Comparison of ENCODE assay signal across 32 mouse cellular contexts in the genomic region with DNA sequence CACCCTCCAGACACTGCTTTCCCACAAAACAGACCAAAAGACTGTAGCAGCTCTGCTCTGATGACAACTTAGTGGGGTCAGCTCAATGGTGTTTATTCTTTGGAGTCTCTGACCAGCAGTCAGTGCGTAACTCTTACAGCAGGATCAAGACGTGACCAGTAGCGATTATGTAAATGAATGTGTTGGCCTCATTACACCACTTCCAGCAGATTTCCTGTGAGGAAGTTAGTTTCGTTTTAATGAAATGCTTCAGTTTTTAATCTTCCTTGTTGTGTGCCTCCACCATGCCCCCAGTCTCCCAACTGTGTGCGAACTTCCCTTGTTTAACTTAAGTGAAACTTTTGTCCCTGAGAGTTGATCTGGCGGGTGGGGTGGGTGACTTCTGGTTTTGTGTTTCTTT. TPM values are rescaled to one million over a fixed set of nuclear protein-coding genes. Genes with fewer than 3 reads are reported as not detected.
A peak's percentile ranks its signal among the peaks of the same experiment; 100 is the strongest.
DNase-seq lines count a peak whose midpoint lies in the region; ATAC-seq lines count a peak whose summit lies in the region.
"Had no signal": no experiment of that assay in that cellular context is flagged by ENCODE, and none has a peak within 500 bp of the region (broad histone marks: within the 10 kb centered on the region; RNA-seq: fewer than 3 reads in every experiment).

No protein-coding gene starts in this region.

- DNase-seq in kidney, adult 9 months: peak; percentile 16
- DNase-seq in neural tube, embryonic 10.5 days (ENCODE audit: extremely low spot score, low spot score): no peak
- no peak for DNase-seq in layer of hippocampus, postnatal 36 days
- DNase-seq: adrenal gland, adult 8-10 months; cerebellum, adult 11 months; cerebellum, adult 9-10 months; cerebellum, postnatal 36 days; embryo, embryonic 11 days; forebrain, postnatal 0 days; gastrocnemius, postnatal 14 days; heart, adult 11 months; kidney, adult 18-20 months; kidney, postnatal 4 days; left cerebral cortex, postnatal 4 days; lung, embryonic 14.5 days; midbrain, embryonic 14.5 days; right cerebral cortex, adult 18-20 months; thymus, adult 18-20 months; thymus, postnatal 25 days had no signal

- H3K9ac ChIP-seq in kidney, embryonic 16.5 days (replicated peaks; ENCODE audit: low read length): no peak overlapping the region
- no peak overlapping the region for H3K9ac ChIP-seq in neural tube, embryonic 15.5 days (replicated peaks)
- no peak overlapping the region for H3K9ac ChIP-seq in liver, embryonic 16.5 days (ENCODE audit: low read depth, low read length)
- no peak overlapping the region for H3K9ac ChIP-seq in hindbrain, embryonic 16.5 days (ENCODE audit: low read depth, low read length)
- no peak overlapping the region for H3K9ac ChIP-seq in intestine, embryonic 15.5 days
- H3K9ac ChIP-seq: embryonic facial prominence, embryonic 12.5 days; forebrain, postnatal 0 days; heart, embryonic 15.5 days; hindbrain, embryonic 13.5 days; lung, embryonic 14.5 days had no signal

- no peak for ATAC-seq in kidney, embryonic 16.5 days (ENCODE audit: low FRiP score, low TSS enrichment)
- no peak for ATAC-seq in neural tube, embryonic 15.5 days (ENCODE audit: low FRiP score)
- no peak for ATAC-seq in liver, embryonic 16.5 days (ENCODE audit: low read depth)
- ATAC-seq in hindbrain, embryonic 16.5 days: no peak
- no peak for ATAC-seq in intestine, embryonic 15.5 days
- ATAC-seq: CD4-positive, CD25-positive, alpha-beta regulatory T cell, adult 4 months; forebrain, postnatal 0 days had no signal

- peaks cover 34% of the 10 kb centered on the region for H3K36me3 ChIP-seq in kidney, embryonic 16.5 days (ENCODE audit: insufficient read depth, low read length)
- peaks cover 40% of the 10 kb centered on the region for H3K36me3 ChIP-seq in neural tube, embryonic 15.5 days
- H3K36me3 ChIP-seq in liver, embryonic 16.5 days (ENCODE audit: control insufficient read depth, insufficient read depth): peaks cover 18% of the 10 kb centered on the region
- H3K36me3 ChIP-seq in hindbrain, embryonic 16.5 days (ENCODE audit: control insufficient read depth, insufficient read depth, low read length): peaks cover 21% of the 10 kb centered on the region
- H3K36me3 ChIP-seq in intestine, embryonic 15.5 days: peaks cover 33% of the 10 kb centered on the region

- 82% methylated on average over 6 of the region's 6 CpGs for WGBS in kidney, embryonic 16.5 days
- 87% methylated on average over 6 of the region's 6 CpGs for WGBS in neural tube, embryonic 15.5 days
- 65% methylated on average over 6 of the region's 6 CpGs for WGBS in liver, embryonic 16.5 days (ENCODE audit: insufficient replicate concordance)
- 86% methylated on average over 6 of the region's 6 CpGs for WGBS in hindbrain, embryonic 16.5 days
- 79% methylated on average over 6 of the region's 6 CpGs for WGBS in intestine, embryonic 15.5 days

- no peaks in the 10 kb centered on the region for H3K9me3 ChIP-seq in kidney, embryonic 16.5 days (ENCODE audit: low read length)
- no peaks in the 10 kb centered on the region for H3K9me3 ChIP-seq in neural tube, embryonic 15.5 days (replicated peaks)
- H3K9me3 ChIP-seq in liver, embryonic 16.5 days (replicated peaks; ENCODE audit: control insufficient read depth, low read length): no peaks in the 10 kb centered on the region
- no peaks in the 10 kb centered on the region for H3K9me3 ChIP-seq in hindbrain, embryonic 16.5 days (ENCODE audit: control insufficient read depth, low read length)
- no peaks in the 10 kb centered on the region for H3K9me3 ChIP-seq in intestine, embryonic 15.5 days
- H3K9me3 ChIP-seq: embryonic facial prominence, embryonic 12.5 days; forebrain, embryonic 10.5 days; heart, embryonic 10.5 days; heart, embryonic 15.5 days; hindbrain, embryonic 13.5 days had no signal

- no peaks in the 10 kb centered on the region for H3K27me3 ChIP-seq in kidney, embryonic 16.5 days (ENCODE audit: insufficient read depth, low read length)
- no peaks in the 10 kb centered on the region for H3K27me3 ChIP-seq in neural tube, embryonic 15.5 days (replicated peaks)
- H3K27me3 ChIP-seq in liver, embryonic 16.5 days (ENCODE audit: control insufficient read depth, insufficient read depth, low read depth, low read length): no peaks in the 10 kb centered on the region
- H3K27me3 ChIP-seq in hindbrain, embryonic 16.5 days (replicated peaks; ENCODE audit: control insufficient read depth, insufficient read depth, low read length): no peaks in the 10 kb centered on the region
- no peaks in the 10 kb centered on the region for H3K27me3 ChIP-seq in intestine, embryonic 15.5 days (replicated peaks)
- H3K27me3 ChIP-seq: embryonic facial prominence, embryonic 12.5 days; heart, embryonic 15.5 days; hindbrain, embryonic 13.5 days had no signal

- no peak overlapping the region for H3K4me2 ChIP-seq in kidney, embryonic 16.5 days (replicated peaks; ENCODE audit: low read depth, low read length)
- H3K4me2 ChIP-seq in neural tube, embryonic 15.5 days: no peak overlapping the region
- no peak overlapping the region for H3K4me2 ChIP-seq in liver, embryonic 16.5 days (ENCODE audit: low read depth, low read length)
- no peak overlapping the region for H3K4me2 ChIP-seq in hindbrain, embryonic 16.5 days (ENCODE audit: low read length)
- no peak overlapping the region for H3K4me2 ChIP-seq in intestine, embryonic 15.5 days (replicated peaks)
- H3K4me2 ChIP-seq: embryonic facial prominence, embryonic 12.5 days; heart, embryonic 15.5 days; hindbrain, embryonic 13.5 days; lung, embryonic 14.5 days had no signal

- no peak overlapping the region for H3K27ac ChIP-seq in kidney, embryonic 16.5 days (ENCODE audit: low read length)
- 0 out of 2 replicates have a peak overlapping the region, but pooled peaks have one; percentile 15 for H3K27ac ChIP-seq in neural tube, embryonic 15.5 days (replicated peaks)
- H3K27ac ChIP-seq in liver, embryonic 16.5 days (ENCODE audit: low read length): peak overlapping the region; percentile 35; the same call in 1 of the 2 replicates
- no peak overlapping the region for H3K27ac ChIP-seq in hindbrain, embryonic 16.5 days (ENCODE audit: low read depth, low read length)
- H3K27ac ChIP-seq in intestine, embryonic 15.5 days: no peak overlapping the region
- H3K27ac ChIP-seq: embryonic facial prominence, embryonic 12.5 days; forebrain, embryonic 10.5 days; heart, embryonic 10.5 days; heart, embryonic 15.5 days; hindbrain, embryonic 13.5 days; kidney, postnatal 0 days; stomach, postnatal 0 days had no signal

- peaks cover 9% of the 10 kb centered on the region; the same call in 1 of the 2 replicates for H3K4me1 ChIP-seq in kidney, embryonic 16.5 days (ENCODE audit: insufficient read depth, low read length)
- H3K4me1 ChIP-seq in neural tube, embryonic 15.5 days: peaks cover 11% of the 10 kb centered on the region
- H3K4me1 ChIP-seq in liver, embryonic 16.5 days (ENCODE audit: control insufficient read depth, low read depth, low read length): peaks cover 18% of the 10 kb centered on the region
- no peaks in the 10 kb centered on the region; the same call in 1 of the 2 replicates for H3K4me1 ChIP-seq in hindbrain, embryonic 16.5 days (ENCODE audit: control insufficient read depth, insufficient read depth, low read depth, low read length)
- H3K4me1 ChIP-seq in intestine, embryonic 15.5 days (replicated peaks): peaks cover 36% of the 10 kb centered on the region
- H3K4me1 ChIP-seq: embryonic facial prominence, embryonic 12.5 days had no signal

- no peak overlapping the region for H3K4me3 ChIP-seq in kidney, embryonic 16.5 days (ENCODE audit: low read length)
- no peak overlapping the region for H3K4me3 ChIP-seq in neural tube, embryonic 15.5 days (replicated peaks)
- H3K4me3 ChIP-seq in liver, embryonic 16.5 days (ENCODE audit: low read depth, low read length): no peak overlapping the region
- H3K4me3 ChIP-seq in hindbrain, embryonic 16.5 days (ENCODE audit: low read length): no peak overlapping the region
- no peak overlapping the region for H3K4me3 ChIP-seq in intestine, embryonic 15.5 days (replicated peaks)
- H3K4me3 ChIP-seq: embryonic facial prominence, embryonic 12.5 days; forebrain, embryonic 10.5 days; heart, embryonic 10.5 days; heart, embryonic 15.5 days; hindbrain, embryonic 13.5 days had no signal

RNA-seq across cellular contexts. Expression of gene Rprd1b, which starts 48.4 kb away (rescaled TPM):
- polyA plus RNA-seq in kidney, embryonic 16.5 days (2015; fragmentation: Nextera tagmentation; extraction: Ambion mirVana): 44.1 and 49.3 TPM in 2 replicates
- polyA plus RNA-seq in neural tube, embryonic 15.5 days (2015; fragmentation: Nextera tagmentation; extraction: Ambion mirVana): 28.5 and 32.8 TPM in 2 replicates
- polyA plus RNA-seq in liver, embryonic 16.5 days (2015; fragmentation: Nextera tagmentation; extraction: Ambion mirVana): 25.1 and 26.6 TPM in 2 replicates
- 30.0 and 31.1 TPM in 2 replicates for polyA plus RNA-seq in hindbrain, embryonic 16.5 days (2015; fragmentation: Nextera tagmentation; extraction: Ambion mirVana)
- 40.3 and 40.7 TPM in 2 replicates for polyA plus RNA-seq in intestine, embryonic 15.5 days (2015; fragmentation: Nextera tagmentation; extraction: Ambion mirVana)
- 10 to 100 TPM; 46.4 to 54.7 TPM for total RNA-seq in layer of hippocampus, postnatal 36 days (2021)

RNA-seq across cellular contexts. Expression of gene Tti1, which starts 48.5 kb away (rescaled TPM):
- 30.1 and 33.6 TPM in 2 replicates for polyA plus RNA-seq in kidney, embryonic 16.5 days (2015; fragmentation: Nextera tagmentation; extraction: Ambion mirVana)
- polyA plus RNA-seq in neural tube, embryonic 15.5 days (2015; fragmentation: Nextera tagmentation; extraction: Ambion mirVana): 14.7 and 17.3 TPM in 2 replicates
- polyA plus RNA-seq in liver, embryonic 16.5 days (2015; fragmentation: Nextera tagmentation; extraction: Ambion mirVana): 13.1 and 13.4 TPM in 2 replicates
- polyA plus RNA-seq in hindbrain, embryonic 16.5 days (2015; fragmentation: Nextera tagmentation; extraction: Ambion mirVana): 16.4 and 19.3 TPM in 2 replicates
- polyA plus RNA-seq in intestine, embryonic 15.5 days (2015; fragmentation: Nextera tagmentation; extraction: Ambion mirVana): 20.8 and 21.3 TPM in 2 replicates
- total RNA-seq in layer of hippocampus, postnatal 36 days (2021): 10 to 100 TPM; 20.4 to 22.7 TPM

Comparison
In these comparisons a context has a peak if more than half of its experiments do, and no peak if none do; other contexts are left out.
1. H3K27ac ChIP-seq: peak in neural tube, embryonic 15.5 days (single experiment) and liver, embryonic 16.5 days (single experiment); none in kidney, embryonic 16.5 days (single experiment), hindbrain, embryonic 16.5 days (single experiment) and intestine, embryonic 15.5 days (single experiment).